Mouse (Mus musculus): Measurements from ENCODE around the gene Lrrk1. TPM values are rescaled to one million over a fixed set of nuclear protein-coding genes. Genes with fewer than 3 reads are reported as not detected.

Gene Lrrk1
- polyA plus RNA-seq, 1 experiment from 2014 or later, result 16.7 TPM

DNA sequence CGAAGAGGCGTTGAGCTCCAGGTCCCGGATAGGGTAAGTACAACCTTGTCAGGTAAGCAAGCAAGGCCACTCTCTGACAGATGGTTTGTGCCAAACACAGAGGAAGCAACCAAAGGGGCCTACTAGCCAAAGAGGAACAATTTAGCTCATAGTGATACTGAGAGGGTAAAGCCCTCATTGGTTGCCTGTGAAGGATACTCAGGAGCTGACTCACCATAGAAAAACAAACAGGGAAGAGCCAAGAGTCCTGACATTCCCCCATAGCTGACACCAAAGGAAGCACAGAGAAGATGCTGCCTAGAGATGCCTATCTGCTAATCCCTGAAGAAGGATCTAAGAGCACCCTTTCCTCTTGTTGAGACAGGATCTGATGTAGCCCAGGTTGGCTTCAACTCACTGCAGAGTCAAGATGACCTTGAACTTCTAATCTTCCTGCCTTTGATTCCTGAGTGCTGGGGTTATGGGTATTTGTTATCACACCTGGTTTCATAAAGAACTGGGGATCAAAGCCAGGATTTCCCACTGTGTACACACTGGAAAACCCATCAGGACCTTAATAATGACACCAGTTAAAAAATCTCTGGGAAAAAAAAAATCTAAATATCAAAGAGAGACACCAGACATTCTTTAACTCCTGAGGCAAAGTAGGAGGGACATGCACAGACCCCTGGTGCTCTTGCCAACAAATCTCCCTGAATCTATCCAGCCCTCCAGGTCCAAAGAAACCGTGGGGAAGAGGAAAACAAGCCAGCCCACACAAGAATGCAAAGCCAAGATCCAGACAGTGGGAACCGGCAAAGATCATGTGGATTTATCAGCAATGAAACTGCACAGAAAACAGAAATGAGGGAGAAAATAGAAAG, 18.8 kb downstream of the Lrrk1 start:
- ATAC-seq (ENCODE audit: low FRiP score, low TSS enrichment), result no peak

DNA sequence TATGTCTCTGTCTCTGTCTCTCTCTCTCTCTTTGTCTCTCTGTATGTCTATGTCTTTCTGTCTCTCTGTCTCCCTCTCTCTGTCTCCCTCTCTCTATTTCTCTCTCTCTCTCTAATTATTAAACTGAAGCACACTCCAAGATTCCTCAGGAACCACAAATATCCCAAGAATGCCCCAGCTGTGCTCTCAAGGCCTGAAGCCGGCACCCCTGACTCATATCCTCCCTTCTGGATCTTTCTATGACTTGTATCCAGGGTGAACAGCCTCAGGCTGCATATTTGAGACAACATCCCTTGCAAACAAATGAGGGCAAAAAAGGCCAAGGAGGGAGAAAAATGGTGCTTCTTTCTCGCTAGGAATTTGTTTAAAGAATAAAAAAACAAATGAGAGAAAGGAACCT, 22.2 kb downstream of the Lrrk1 start, which contains the start of gene Gm10974:
Gene Gm10974 (plus strand): TSS at position 2 of the 400 bp plus-strand sequence.
- ATAC-seq (ENCODE audit: low FRiP score, low TSS enrichment), result peak; percentile 71; the same call in 1 of the 2 replicates
- Histone ChIP-seq H3K4me3 (ENCODE audit: low read length) (no peak within 1 kb of the TSS), H3K4me2 (replicated peaks; ENCODE audit: low read depth, low read length) (no peak within 1 kb of the TSS), H3K9ac (replicated peaks; ENCODE audit: low read length) (no peak within 1 kb of the TSS), H3K27ac (ENCODE audit: low read length) (no peak within 1 kb of the TSS), H3K36me3 (ENCODE audit: insufficient read depth, low read length) (peaks cover 8% of the 10 kb centered on the region; the same call in 1 of the 2 replicates), H3K4me1 (ENCODE audit: insufficient read depth, low read length) (peaks cover 26% of the 10 kb centered on the region), H3K27me3 (ENCODE audit: insufficient read depth, low read length) (no peaks in the 10 kb centered on the region), H3K9me3 (ENCODE audit: low read length) (peaks cover 14% of the 10 kb centered on the region)
- WGBS, result 30% methylated on average over 2 of the region's 2 CpGs

More for the DNA sequence above, 18.8 kb downstream of the Lrrk1 start:
- H3K4me3 ChIP-seq (ENCODE audit: low read length), result no peak overlapping the region
- 66% methylated on average over 5 of the region's 5 CpGs for WGBS
- no peaks in the 10 kb centered on the region for H3K27me3 ChIP-seq (ENCODE audit: insufficient read depth, low read length)
- no peak overlapping the region for H3K9ac ChIP-seq (replicated peaks; ENCODE audit: low read length)
- H3K9me3 ChIP-seq (ENCODE audit: low read length), result no peaks in the 10 kb centered on the region
- 0 out of 2 replicates have a peak, but pooled peaks cover 2% of the 10 kb centered on the region for H3K36me3 ChIP-seq (ENCODE audit: insufficient read depth, low read length)
- peak overlapping the region; percentile 75 for H3K27ac ChIP-seq (ENCODE audit: low read length)
- H3K4me2 ChIP-seq (replicated peaks; ENCODE audit: low read depth, low read length), result no peak overlapping the region
- H3K4me1 ChIP-seq (ENCODE audit: insufficient read depth, low read length), result peaks cover 30% of the 10 kb centered on the region

DNA sequence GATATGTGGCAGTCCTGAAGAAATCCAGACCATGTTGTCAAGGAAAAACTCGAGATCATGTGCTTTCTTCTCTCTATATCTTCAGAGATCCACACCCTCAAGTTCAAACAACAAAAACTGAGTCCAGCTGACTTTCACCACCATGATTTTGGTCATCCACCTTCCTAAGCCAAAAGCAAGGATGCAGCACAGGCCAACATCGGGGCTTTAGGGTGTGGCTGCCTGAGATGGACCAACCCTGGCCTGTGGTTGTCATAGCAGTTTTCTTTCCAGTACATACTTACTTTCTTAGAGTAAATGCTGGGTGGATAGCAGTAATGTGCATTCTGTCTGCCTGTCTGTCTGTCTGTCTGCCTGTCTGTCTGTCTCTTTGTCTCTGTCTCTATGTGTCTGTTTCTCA, 22.7 kb downstream of the Lrrk1 start:
- Histone ChIP-seq H3K4me1 (ENCODE audit: insufficient read depth, low read length) (peaks cover 26% of the 10 kb centered on the region), H3K27me3 (ENCODE audit: insufficient read depth, low read length) (no peaks in the 10 kb centered on the region), H3K9me3 (ENCODE audit: low read length) (peaks cover 16% of the 10 kb centered on the region), H3K9ac (replicated peaks; ENCODE audit: low read length) (no peak overlapping the region), H3K4me2 (replicated peaks; ENCODE audit: low read depth, low read length) (no peak overlapping the region), H3K4me3 (ENCODE audit: low read length) (no peak overlapping the region), H3K36me3 (ENCODE audit: insufficient read depth, low read length) (peaks cover 11% of the 10 kb centered on the region; the same call in 1 of the 2 replicates), H3K27ac (ENCODE audit: low read length) (no peak overlapping the region)
- 79% methylated on average over 2 of the region's 2 CpGs for WGBS
- ATAC-seq (ENCODE audit: low FRiP score, low TSS enrichment), result no peak

DNA sequence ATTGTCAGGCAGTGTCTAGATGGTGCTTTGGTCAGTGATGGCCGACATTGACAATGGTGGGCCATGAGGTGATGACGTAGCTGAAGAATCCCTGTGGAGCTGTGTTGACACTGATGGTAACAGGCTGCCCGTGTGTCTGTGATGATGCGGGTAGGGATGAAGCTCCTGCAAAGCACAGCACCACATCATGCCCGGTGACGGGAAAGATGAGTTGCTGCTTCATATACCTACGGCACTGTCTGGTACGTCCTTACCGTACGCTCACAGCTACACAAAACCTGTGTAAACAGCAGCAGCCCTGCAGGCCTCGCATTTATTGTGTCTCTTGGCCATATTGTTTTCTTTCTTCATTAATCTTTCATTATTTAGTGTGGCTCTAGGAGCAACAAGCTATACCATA, 23.7 kb downstream of the Lrrk1 start:
- Histone ChIP-seq H3K27me3 (ENCODE audit: insufficient read depth, low read length) (no peaks in the 10 kb centered on the region), H3K4me1 (ENCODE audit: insufficient read depth, low read length) (peaks cover 17% of the 10 kb centered on the region), H3K27ac (ENCODE audit: low read length) (no peak overlapping the region), H3K9me3 (ENCODE audit: low read length) (peaks cover 20% of the 10 kb centered on the region), H3K36me3 (ENCODE audit: insufficient read depth, low read length) (peaks cover 19% of the 10 kb centered on the region; the same call in 1 of the 2 replicates), H3K4me2 (replicated peaks; ENCODE audit: low read depth, low read length) (no peak overlapping the region), H3K4me3 (ENCODE audit: low read length) (no peak overlapping the region), H3K9ac (replicated peaks; ENCODE audit: low read length) (no peak overlapping the region)
- 93% methylated on average over 11 of the region's 11 CpGs for WGBS
- ATAC-seq (ENCODE audit: low FRiP score, low TSS enrichment), result no peak

DNA sequence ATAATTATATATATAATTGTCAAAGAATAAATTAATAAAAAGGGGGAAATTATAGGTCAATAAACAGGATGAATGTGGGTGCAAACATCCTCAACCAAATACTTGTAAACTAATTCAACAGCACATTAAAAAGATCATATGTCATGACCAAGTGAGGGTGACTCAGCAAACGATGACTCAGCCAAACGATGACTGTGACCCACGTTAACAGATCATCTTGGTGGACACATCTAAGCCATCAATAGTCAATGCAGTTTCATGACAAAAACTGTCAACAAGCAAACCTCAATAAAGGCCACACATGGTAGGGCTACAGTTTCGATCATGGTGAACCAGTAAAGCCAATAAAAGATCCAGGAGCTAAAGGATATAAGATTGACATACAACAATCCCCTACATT, 29.1 kb downstream of the Lrrk1 start:
- peaks cover 4% of the 10 kb centered on the region; the same call in 1 of the 2 replicates for H3K4me1 ChIP-seq (ENCODE audit: insufficient read depth, low read length)
- no peak overlapping the region for H3K4me2 ChIP-seq (replicated peaks; ENCODE audit: low read depth, low read length)
- no peak for ATAC-seq (ENCODE audit: low FRiP score, low TSS enrichment)
- H3K36me3 ChIP-seq (ENCODE audit: insufficient read depth, low read length), result peaks cover 17% of the 10 kb centered on the region; the same call in 1 of the 2 replicates
- H3K9ac ChIP-seq (replicated peaks; ENCODE audit: low read length), result no peak overlapping the region
- 88% methylated on average over 4 of the region's 4 CpGs for WGBS
- H3K4me3 ChIP-seq (ENCODE audit: low read length), result no peak overlapping the region
- H3K27ac ChIP-seq (ENCODE audit: low read length), result no peak overlapping the region
- peaks cover 20% of the 10 kb centered on the region for H3K9me3 ChIP-seq (ENCODE audit: low read length)
- no peaks in the 10 kb centered on the region for H3K27me3 ChIP-seq (ENCODE audit: insufficient read depth, low read length)

DNA sequence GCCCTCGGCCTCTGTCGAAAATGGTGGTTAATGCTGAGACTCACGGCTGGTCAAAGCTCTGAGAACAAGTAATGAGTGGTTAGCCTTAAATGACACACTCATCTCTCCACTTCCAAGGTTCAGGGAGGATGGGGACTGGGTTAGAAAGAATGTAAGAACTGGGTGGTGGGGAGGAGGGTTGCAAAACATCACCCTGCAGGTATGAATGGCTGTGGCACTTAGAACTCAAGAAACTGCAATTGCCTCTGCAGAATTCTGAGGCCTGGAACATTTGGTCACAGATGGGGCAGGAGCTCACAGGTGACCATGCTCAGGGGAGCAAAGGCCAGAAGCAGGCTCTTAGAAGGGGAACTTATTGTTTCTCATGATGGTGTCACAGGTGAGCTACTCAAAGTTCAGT, 29.7 kb downstream of the Lrrk1 start:
- Histone ChIP-seq H3K27me3 (ENCODE audit: insufficient read depth, low read length) (no peaks in the 10 kb centered on the region), H3K4me3 (ENCODE audit: low read length) (no peak overlapping the region), H3K9me3 (ENCODE audit: low read length) (peaks cover 20% of the 10 kb centered on the region), H3K27ac (ENCODE audit: low read length) (no peak overlapping the region), H3K4me2 (replicated peaks; ENCODE audit: low read depth, low read length) (no peak overlapping the region), H3K9ac (replicated peaks; ENCODE audit: low read length) (no peak overlapping the region), H3K4me1 (ENCODE audit: insufficient read depth, low read length) (peaks cover 4% of the 10 kb centered on the region; the same call in 1 of the 2 replicates), H3K36me3 (ENCODE audit: insufficient read depth, low read length) (peaks cover 17% of the 10 kb centered on the region; the same call in 1 of the 2 replicates)
- whole genome bisulfite sequencing, result 94% methylated on average over 3 of the region's 3 CpGs
- ATAC-seq (ENCODE audit: low FRiP score, low TSS enrichment), result no peak

DNA sequence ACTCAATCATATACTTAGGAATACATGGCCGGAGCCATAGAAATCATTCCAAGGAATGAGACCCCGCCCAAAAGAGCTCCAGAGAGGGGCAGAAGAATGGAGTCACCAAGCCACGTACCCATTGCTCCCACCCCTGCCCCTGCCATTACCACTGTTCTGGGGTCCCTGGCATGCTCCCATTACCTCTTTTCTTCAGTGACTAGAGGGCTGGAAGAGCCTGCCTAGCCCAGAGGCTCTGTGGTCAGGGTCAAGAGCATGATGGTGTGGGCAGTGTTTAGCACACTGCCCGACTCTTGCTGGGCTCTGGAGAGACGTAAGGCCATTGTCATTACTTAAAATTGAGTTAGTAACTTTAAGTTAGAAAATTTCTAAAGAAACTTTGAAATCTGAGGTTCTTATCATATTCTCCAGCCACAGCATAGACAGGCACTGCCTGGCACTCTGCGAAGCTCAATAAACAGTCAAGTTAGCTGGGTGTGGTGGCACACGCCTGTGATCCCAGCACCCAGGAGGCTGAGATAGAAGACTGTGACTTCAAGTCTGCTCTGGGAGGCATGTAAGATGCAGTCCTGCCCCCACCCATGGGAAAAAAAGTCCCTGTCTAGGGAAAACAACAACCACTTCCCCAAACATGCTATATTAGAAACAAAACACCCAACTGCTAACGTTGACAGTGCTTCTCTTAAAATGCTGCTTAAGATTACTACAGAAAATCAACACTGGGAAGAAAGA, 32.2 kb downstream of the Lrrk1 start:
- Histone ChIP-seq H3K36me3 (ENCODE audit: insufficient read depth, low read length) (peaks cover 12% of the 10 kb centered on the region; the same call in 1 of the 2 replicates), H3K4me2 (replicated peaks; ENCODE audit: low read depth, low read length) (no peak overlapping the region), H3K9ac (replicated peaks; ENCODE audit: low read length) (no peak overlapping the region), H3K9me3 (ENCODE audit: low read length) (peaks cover 6% of the 10 kb centered on the region; the same call in 1 of the 2 replicates), H3K4me1 (ENCODE audit: insufficient read depth, low read length) (peaks cover 4% of the 10 kb centered on the region; the same call in 1 of the 2 replicates), H3K4me3 (ENCODE audit: low read length) (no peak overlapping the region), H3K27ac (ENCODE audit: low read length) (no peak overlapping the region), H3K27me3 (ENCODE audit: insufficient read depth, low read length) (no peaks in the 10 kb centered on the region)
- 88% methylated on average over 8 of the region's 8 CpGs for WGBS
- ATAC-seq (ENCODE audit: low FRiP score, low TSS enrichment), result no peak

DNA sequence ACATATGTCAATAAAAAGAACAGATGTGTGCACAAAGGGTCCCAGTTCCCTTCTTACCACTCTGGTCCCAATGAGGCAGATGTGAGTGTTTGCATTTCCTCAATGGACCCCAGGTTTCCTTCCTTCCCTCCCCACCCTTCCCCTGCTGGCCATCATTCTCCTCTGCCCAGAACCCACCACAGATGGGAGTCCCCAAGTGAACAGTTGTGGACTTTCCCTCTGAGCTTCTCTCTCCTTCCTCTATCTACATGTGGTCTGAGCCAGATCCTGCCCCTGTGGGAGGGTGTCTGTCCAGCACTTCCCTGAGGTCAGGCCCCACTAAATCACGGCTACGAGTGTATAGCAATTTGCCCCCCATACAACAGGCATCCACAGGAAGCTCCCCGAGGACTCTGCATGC, 33.2 kb downstream of the Lrrk1 start:
- H3K4me2 ChIP-seq (replicated peaks; ENCODE audit: low read depth, low read length), result no peak overlapping the region
- peak; percentile 27; the same call in 1 of the 2 replicates for ATAC-seq (ENCODE audit: low FRiP score, low TSS enrichment)
- H3K9ac ChIP-seq (replicated peaks; ENCODE audit: low read length), result no peak overlapping the region
- peaks cover 6% of the 10 kb centered on the region; the same call in 1 of the 2 replicates for H3K36me3 ChIP-seq (ENCODE audit: insufficient read depth, low read length)
- peaks cover 6% of the 10 kb centered on the region; the same call in 1 of the 2 replicates for H3K4me1 ChIP-seq (ENCODE audit: insufficient read depth, low read length)
- no peaks in the 10 kb centered on the region for H3K9me3 ChIP-seq (ENCODE audit: low read length)
- no peak overlapping the region for H3K27ac ChIP-seq (ENCODE audit: low read length)
- H3K4me3 ChIP-seq (ENCODE audit: low read length), result no peak overlapping the region
- 23% methylated on average over 3 of the region's 3 CpGs for WGBS
- H3K27me3 ChIP-seq (ENCODE audit: insufficient read depth, low read length), result no peaks in the 10 kb centered on the region

DNA sequence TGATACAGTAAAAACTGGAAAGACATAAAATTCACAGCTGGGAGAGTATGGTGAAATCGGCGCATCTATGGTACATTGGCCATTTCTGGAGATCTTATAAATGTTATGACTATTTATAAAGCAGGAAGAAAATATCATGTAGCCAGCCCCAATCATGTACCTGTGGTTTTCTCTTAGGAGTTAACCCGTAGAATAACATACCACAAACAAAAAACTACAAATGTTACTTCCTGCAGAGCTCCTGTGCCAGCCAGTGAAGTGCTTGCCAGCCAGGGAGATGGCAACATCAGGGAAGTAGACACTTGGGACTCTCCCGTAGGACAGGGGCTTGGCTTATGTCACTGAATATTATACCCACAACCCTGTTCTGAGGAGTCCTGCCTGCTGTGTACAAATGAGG, 37.1 kb downstream of the Lrrk1 start:
- Histone ChIP-seq H3K4me3 (ENCODE audit: low read length) (no peak overlapping the region), H3K4me1 (ENCODE audit: insufficient read depth, low read length) (peaks cover 18% of the 10 kb centered on the region), H3K9me3 (ENCODE audit: low read length) (no peaks in the 10 kb centered on the region), H3K4me2 (replicated peaks; ENCODE audit: low read depth, low read length) (no peak overlapping the region), H3K36me3 (ENCODE audit: insufficient read depth, low read length) (no peaks in the 10 kb centered on the region), H3K9ac (replicated peaks; ENCODE audit: low read length) (no peak overlapping the region), H3K27me3 (ENCODE audit: insufficient read depth, low read length) (no peaks in the 10 kb centered on the region), H3K27ac (ENCODE audit: low read length) (no peak overlapping the region)
- WGBS, result 84% methylated on average over 4 of the region's 4 CpGs
- no peak for ATAC-seq (ENCODE audit: low FRiP score, low TSS enrichment)
